Mouse (Mus musculus) olfactory bulb, adult 2 months (tissue): ENCODE measurements around the gene Plxnd1.

Source experiments
- CTCF ChIP-seq: fragments of 200-500 bp; IDR thresholded peaks from 2 replicates; pipeline ENCODE4 v1.5.1; 2012; ENCODE audit warnings: low read depth, mild to moderate bottlenecking, low read length, moderate library complexity; ENCODE audit not compliant: insufficient read depth
- POLR2A ChIP-seq: fragments of 200-500 bp; IDR thresholded peaks from 2 replicates; pipeline ENCODE4 v1.6.1; 2012; ENCODE audit warnings: mild to moderate bottlenecking, low read depth, low read length, moderate library complexity; ENCODE audit not compliant: insufficient read depth

DNA sequence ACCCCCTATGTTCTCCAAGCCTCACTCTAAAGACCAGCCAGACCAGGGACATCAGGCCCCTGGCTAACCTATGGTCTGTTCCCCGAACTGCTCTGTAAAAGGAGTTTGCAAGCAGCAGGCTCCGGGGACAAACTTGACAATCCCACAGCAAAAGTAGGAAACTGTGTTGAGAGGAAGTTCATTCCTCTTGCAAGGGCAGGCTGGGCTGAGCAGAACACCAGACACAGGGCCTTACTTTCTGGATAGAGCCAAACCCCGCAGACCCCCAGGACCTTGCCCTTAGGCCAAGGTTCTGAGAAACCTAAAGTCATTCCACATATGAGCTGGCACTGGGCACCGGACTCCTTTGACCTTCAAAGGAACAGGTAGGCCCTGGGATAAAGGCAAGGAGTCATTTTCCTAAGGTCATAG is 731 bp upstream of the Plxnd1 start:
- no peak for TF ChIP-seq CTCF
- no peak for TF ChIP-seq POLR2A
